Mouse (Mus musculus) hindbrain, postnatal 0 days (tissue): ENCODE measurements around the gene Scaper. TPM values are rescaled to one million over a fixed set of nuclear protein-coding genes. Genes with fewer than 3 reads are reported as not detected.

Experiments
- ATAC-seq: fragments of 200-750 bp; cut with Nextera tagmentation; 2 replicates; pipeline ENCODE4 v1.8.0; 2017; ENCODE audit warnings: mild to moderate bottlenecking, moderate TSS enrichment, moderate library complexity
- DNase-seq: peaks from one replicate; pipeline ENCODE4 v3.0.0-alpha.2; 2015; ENCODE audit warnings: low spot score
- H3K27ac ChIP-seq: fragments of 300-500 bp; sonication (generic); 2 replicates; pipeline ENCODE4 v1.5.1; 2014; ENCODE audit warnings: mild to moderate bottlenecking
- H3K27me3 ChIP-seq: fragments of 300-500 bp; sonication (generic); 2 replicates; pipeline ENCODE4 v1.6.1; 2014; ENCODE audit warnings: low read length, mixed read lengths; ENCODE audit not compliant: insufficient read depth
- H3K36me3 ChIP-seq: fragments of 300-500 bp; sonication (generic); 2 replicates; pipeline ENCODE4 v1.6.1; 2014; ENCODE audit warnings: low read length, mixed read lengths; ENCODE audit not compliant: insufficient read depth
- H3K4me1 ChIP-seq: fragments of 300-500 bp; sonication (generic); 2 replicates; pipeline ENCODE4 v1.6.1; 2014; ENCODE audit warnings: antibody characterized with exemption, low read length, mixed read lengths; ENCODE audit not compliant: insufficient read depth
- H3K4me2 ChIP-seq: fragments of 300-500 bp; sonication (generic); 2 replicates; pipeline ENCODE4 v1.6.1; 2014; ENCODE audit warnings: low read depth, mild to moderate bottlenecking, low read length, moderate library complexity, mixed read lengths
- H3K4me3 ChIP-seq: fragments of 300-500 bp; sonication (generic); 2 replicates; pipeline ENCODE4 v1.5.1; 2014; ENCODE audit warnings: low read length
- H3K9ac ChIP-seq: fragments of 300-500 bp; sonication (generic); replicated peaks from 2 replicates; pipeline ENCODE4 v1.6.1; 2014; ENCODE audit warnings: mild to moderate bottlenecking, low read length, moderate library complexity, mixed read lengths
- H3K9me3 ChIP-seq: fragments of 300-500 bp; sonication (generic); 2 replicates; pipeline ENCODE4 v1.6.1; 2016; ENCODE audit warnings: low read length, mixed read lengths
- CTCF ChIP-seq: IDR thresholded peaks from 2 replicates; pipeline ENCODE4 v1.5.1; 2016; ENCODE audit warnings: antibody characterized with exemption, control low read depth, low read depth
- WGBS: fragments of 180-500 bp; shearing (Covaris S2); extraction: QIAGEN DNeasy Blood & Tissue Kit; methylation state at CpG from one replicate; pipeline ENCODE4 v1.1.7; 2014; 5-methylcytosine and 5-hydroxymethylcytosine counted together
- polyA plus RNA-seq: library from polyadenylated mRNA; unstranded; fragments of >200 nt; fragmentation: Nextera tagmentation; extraction: Ambion mirVana; gene quantifications from 2 replicates; pipeline ENCODE4 v1.2.1, GENCODE M21; 2015
- total RNA-seq: library from RNA; depleted of rRNA; stranded (reverse); fragments of >200 nt; gene quantifications from 2 replicates; pipeline ENCODE4 v1.2.3, GENCODE M21; 2014

Scaper gene
- total and polyA plus RNA-seq, 2 experiments from 2014 or later: 28.9 to 31.8 TPM

- no peaks in the 10 kb centered on the region for H3K27me3 ChIP-seq
- DNase-seq: no peak
- H3K27ac ChIP-seq: no peak overlapping the region
- H3K4me3 ChIP-seq: no peak overlapping the region
- H3K9me3 ChIP-seq: no peaks in the 10 kb centered on the region
- TF ChIP-seq CTCF: no peak
- no peaks in the 10 kb centered on the region for H3K4me1 ChIP-seq
- H3K4me2 ChIP-seq: no peak overlapping the region
- H3K9ac ChIP-seq: no peak overlapping the region
- no peak for ATAC-seq
- no peaks in the 10 kb centered on the region for H3K36me3 ChIP-seq
Measured at GRCm38 (mm10) chr9:55916751-55917150, 21.2 kb downstream of the Scaper start.

- Histone ChIP-seq H3K4me3 (no peak overlapping the region), H3K9me3 (no peaks in the 10 kb centered on the region), H3K9ac (no peak overlapping the region), H3K4me2 (no peak overlapping the region), H3K27ac (no peak overlapping the region), H3K4me1 (no peaks in the 10 kb centered on the region), H3K36me3 (no peaks in the 10 kb centered on the region; the same call in 1 of the 2 replicates), H3K27me3 (no peaks in the 10 kb centered on the region)
- no peak for TF ChIP-seq CTCF
- DNase-seq: no peak
- no peak for ATAC-seq
- WGBS: 77% methylated on average over 2 of the region's 2 CpGs
Measured at GRCm38 (mm10) chr9:55911481-55911880, 26.4 kb downstream of the Scaper start.

GRCm38 (mm10) chr9:55902964-55903363, 35.0 kb downstream of the Scaper start:
- TF ChIP-seq CTCF: no peak
- Histone ChIP-seq H3K4me2 (no peak overlapping the region), H3K9me3 (no peaks in the 10 kb centered on the region), H3K9ac (no peak overlapping the region), H3K4me3 (no peak overlapping the region), H3K27ac (0 out of 2 replicates have a peak overlapping the region, but pooled peaks have one; percentile 11), H3K27me3 (no peaks in the 10 kb centered on the region), H3K36me3 (no peaks in the 10 kb centered on the region), H3K4me1 (no peaks in the 10 kb centered on the region)
- DNase-seq (no peak), ATAC-seq (no peak)
- WGBS: 60% methylated on average over 2 of the region's 2 CpGs

GRCm38 (mm10) chr9:55901588-55901987, 36.3 kb downstream of the Scaper start:
- no peak for TF ChIP-seq CTCF
- Histone ChIP-seq H3K4me1 (no peaks in the 10 kb centered on the region), H3K27me3 (no peaks in the 10 kb centered on the region), H3K4me2 (no peak overlapping the region), H3K9ac (no peak overlapping the region), H3K27ac (no peak overlapping the region), H3K4me3 (no peak overlapping the region), H3K9me3 (no peaks in the 10 kb centered on the region), H3K36me3 (no peaks in the 10 kb centered on the region)
- ATAC-seq: no peak
- no peak for DNase-seq
- 69% methylated on average over 3 of the region's 3 CpGs for WGBS

- DNase-seq: no peak
- Histone ChIP-seq H3K9ac (no peak overlapping the region), H3K4me3 (no peak overlapping the region), H3K27me3 (no peaks in the 10 kb centered on the region), H3K9me3 (no peaks in the 10 kb centered on the region), H3K4me2 (no peak overlapping the region), H3K4me1 (no peaks in the 10 kb centered on the region), H3K27ac (no peak overlapping the region), H3K36me3 (no peaks in the 10 kb centered on the region)
- TF ChIP-seq CTCF: no peak
- WGBS: 56% methylated on average over 3 of the region's 4 CpGs
- ATAC-seq: no peak
Measured at GRCm38 (mm10) chr9:55900531-55900930, 37.4 kb downstream of the Scaper start.

- no peaks in the 10 kb centered on the region for H3K9me3 ChIP-seq
- no peaks in the 10 kb centered on the region for H3K27me3 ChIP-seq
- no peak overlapping the region for H3K9ac ChIP-seq
- TF ChIP-seq CTCF: no peak
- H3K36me3 ChIP-seq: no peaks in the 10 kb centered on the region
- DNase-seq (peak; percentile 1), ATAC-seq (no peak)
- H3K4me1 ChIP-seq: no peaks in the 10 kb centered on the region
- H3K27ac ChIP-seq: no peak overlapping the region
- whole genome bisulfite sequencing: 80% methylated on average over 1 of the region's 1 CpGs
- no peak overlapping the region for H3K4me3 ChIP-seq
- no peak overlapping the region for H3K4me2 ChIP-seq
Measured at GRCm38 (mm10) chr9:55878066-55878465, 59.9 kb downstream of the Scaper start.

- DNase-seq (no peak), ATAC-seq (no peak)
- H3K27ac ChIP-seq: no peak overlapping the region
- WGBS: 83% methylated on average over 8 of the region's 8 CpGs
- no peaks in the 10 kb centered on the region for H3K4me1 ChIP-seq
- no peak overlapping the region for H3K4me3 ChIP-seq
- H3K36me3 ChIP-seq: no peaks in the 10 kb centered on the region
- no peak overlapping the region for H3K9ac ChIP-seq
- TF ChIP-seq CTCF: no peak
- no peaks in the 10 kb centered on the region for H3K27me3 ChIP-seq
- no peaks in the 10 kb centered on the region for H3K9me3 ChIP-seq
- no peak overlapping the region for H3K4me2 ChIP-seq
Measured at GRCm38 (mm10) chr9:55789442-55789841, 148.5 kb downstream of the Scaper start.
